Mouse (Mus musculus) hindbrain, embryonic 15.5 days (tissue): ENCODE data around the gene App. TPM values are rescaled to one million over a fixed set of nuclear protein-coding genes. Genes with fewer than 3 reads are reported as not detected.
A peak's percentile ranks its signal among the peaks of the same experiment; 100 is the strongest.

Experiments
- ATAC-seq: fragments of 200-750 bp; cut with Nextera tagmentation; 2 replicates; pipeline ENCODE4 v1.8.0; 2017; ENCODE audit warnings: low read depth, moderate number of reproducible peaks, moderate TSS enrichment; ENCODE audit not compliant: low FRiP score
- H3K27ac ChIP-seq: fragments of 300-500 bp; sonication (generic); replicated peaks from 2 replicates; pipeline ENCODE4 v1.5.1; 2015; ENCODE audit warnings: mild to moderate bottlenecking, inconsistent platforms
- H3K27me3 ChIP-seq: fragments of 300-500 bp; sonication (generic); 2 replicates; pipeline ENCODE4 v1.6.1; 2015; ENCODE audit warnings: control low read depth, inconsistent platforms
- H3K36me3 ChIP-seq: fragments of 300-500 bp; sonication (generic); 2 replicates; pipeline ENCODE4 v1.6.1; 2015; ENCODE audit warnings: control low read depth, inconsistent platforms
- H3K4me1 ChIP-seq: fragments of 300-500 bp; sonication (generic); replicated peaks from 2 replicates; pipeline ENCODE4 v1.6.1; 2015; ENCODE audit warnings: control low read depth, inconsistent platforms
- H3K4me2 ChIP-seq: fragments of 300-500 bp; sonication (generic); 2 replicates; pipeline ENCODE4 v1.6.1; 2015; ENCODE audit warnings: moderate library complexity, mild to moderate bottlenecking, inconsistent platforms
- H3K4me3 ChIP-seq: fragments of 300-500 bp; sonication (generic); 2 replicates; pipeline ENCODE4 v1.5.1; 2015; ENCODE audit warnings: mild to moderate bottlenecking, inconsistent platforms
- H3K9ac ChIP-seq: fragments of 300-500 bp; sonication (generic); 2 replicates; pipeline ENCODE4 v1.6.1; 2015; ENCODE audit warnings: inconsistent platforms
- H3K9me3 ChIP-seq: fragments of 300-500 bp; sonication (generic); 2 replicates; pipeline ENCODE4 v1.6.1; 2016; ENCODE audit warnings: control low read depth, inconsistent platforms
- WGBS: fragments of 180-500 bp; shearing (Covaris S2); methylation state at CpG from one replicate; pipeline ENCODE4 v1.1.7; 2015; 5-methylcytosine and 5-hydroxymethylcytosine counted together
- polyA plus RNA-seq: library from polyadenylated mRNA; unstranded; fragments of >200 nt; fragmentation: Nextera tagmentation; extraction: Ambion mirVana; gene quantifications from 2 replicates; pipeline ENCODE4 v1.2.1, GENCODE M21; 2015

App gene
- polyA plus RNA-seq, 1 experiment from 2014 or later: 455 TPM

- Histone ChIP-seq H3K9me3 (no peaks in the 10 kb centered on the region), H3K4me2 (no peak overlapping the region), H3K4me3 (no peak overlapping the region), H3K9ac (no peak overlapping the region), H3K27me3 (no peaks in the 10 kb centered on the region), H3K4me1 (no peaks in the 10 kb centered on the region), H3K27ac (no peak overlapping the region), H3K36me3 (peaks cover 53% of the 10 kb centered on the region)
- WGBS: 83% methylated on average over 2 of the region's 2 CpGs
- no peak for ATAC-seq
Measured at GRCm38 (mm10) chr16:85010651-85011050, 162.9 kb downstream of the App start.

- 74% methylated on average over 9 of the region's 9 CpGs for WGBS
- Histone ChIP-seq H3K27ac (no peak overlapping the region), H3K4me2 (no peak overlapping the region), H3K27me3 (no peaks in the 10 kb centered on the region), H3K9me3 (no peaks in the 10 kb centered on the region), H3K36me3 (peaks cover 44% of the 10 kb centered on the region), H3K4me1 (no peaks in the 10 kb centered on the region), H3K4me3 (no peak overlapping the region), H3K9ac (no peak overlapping the region)
- ATAC-seq: no peak; the same call in 1 of the 2 replicates
Measured at GRCm38 (mm10) chr16:85008866-85009645, 164.5 kb downstream of the App start.

GRCm38 (mm10) chr16:85001939-85002556 is 171.5 kb downstream of the App start:
- Histone ChIP-seq H3K27me3 (no peaks in the 10 kb centered on the region), H3K27ac (no peak overlapping the region), H3K4me2 (no peak overlapping the region), H3K36me3 (peaks cover 19% of the 10 kb centered on the region), H3K4me1 (no peaks in the 10 kb centered on the region), H3K4me3 (no peak overlapping the region), H3K9ac (no peak overlapping the region), H3K9me3 (no peaks in the 10 kb centered on the region)
- WGBS: 87% methylated on average over 5 of the region's 5 CpGs
- ATAC-seq: no peak

GRCm38 (mm10) chr16:85000304-85000703 is 173.3 kb downstream of the App start:
- H3K4me1 ChIP-seq: no peaks in the 10 kb centered on the region
- H3K4me3 ChIP-seq: no peak overlapping the region
- ATAC-seq: no peak
- H3K27me3 ChIP-seq: no peaks in the 10 kb centered on the region
- no peaks in the 10 kb centered on the region for H3K9me3 ChIP-seq
- no peak overlapping the region for H3K9ac ChIP-seq
- no peak overlapping the region for H3K4me2 ChIP-seq
- 91% methylated on average over 7 of the region's 7 CpGs for WGBS
- H3K27ac ChIP-seq: no peak overlapping the region
- peaks cover 19% of the 10 kb centered on the region for H3K36me3 ChIP-seq

GRCm38 (mm10) chr16:84997551-84997950 is 176.0 kb downstream of the App start:
- no peak overlapping the region for H3K4me2 ChIP-seq
- H3K27ac ChIP-seq: no peak overlapping the region
- H3K4me1 ChIP-seq: no peaks in the 10 kb centered on the region
- H3K27me3 ChIP-seq: no peaks in the 10 kb centered on the region
- no peak overlapping the region for H3K4me3 ChIP-seq
- no peak overlapping the region for H3K9ac ChIP-seq
- H3K36me3 ChIP-seq: peaks cover 23% of the 10 kb centered on the region
- ATAC-seq: no peak
- H3K9me3 ChIP-seq: no peaks in the 10 kb centered on the region
- 66% methylated on average over 3 of the region's 3 CpGs for WGBS

GRCm38 (mm10) chr16:84995441-84995867 is 178.1 kb downstream of the App start:
- Histone ChIP-seq H3K4me3 (no peak overlapping the region), H3K9ac (no peak overlapping the region), H3K4me1 (no peaks in the 10 kb centered on the region), H3K4me2 (no peak overlapping the region), H3K27me3 (no peaks in the 10 kb centered on the region), H3K9me3 (no peaks in the 10 kb centered on the region), H3K36me3 (peaks cover 24% of the 10 kb centered on the region), H3K27ac (no peak overlapping the region)
- 63% methylated on average over 6 of the region's 6 CpGs for WGBS
- no peak for ATAC-seq

- H3K4me1 ChIP-seq: peaks cover 8% of the 10 kb centered on the region; the same call in 1 of the 2 replicates
- H3K4me3 ChIP-seq: no peak overlapping the region
- no peak overlapping the region for H3K9ac ChIP-seq
- no peak overlapping the region for H3K4me2 ChIP-seq
- H3K27ac ChIP-seq: no peak overlapping the region
- H3K36me3 ChIP-seq: peaks cover 31% of the 10 kb centered on the region
- ATAC-seq: no peak
- 87% methylated on average over 7 of the region's 7 CpGs for WGBS
- no peaks in the 10 kb centered on the region for H3K27me3 ChIP-seq
- H3K9me3 ChIP-seq: no peaks in the 10 kb centered on the region
Measured at GRCm38 (mm10) chr16:84992888-84993287, 180.7 kb downstream of the App start.

- no peaks in the 10 kb centered on the region for H3K27me3 ChIP-seq
- no peak overlapping the region for H3K27ac ChIP-seq
- no peaks in the 10 kb centered on the region for H3K9me3 ChIP-seq
- H3K4me3 ChIP-seq: no peak overlapping the region
- peaks cover 39% of the 10 kb centered on the region for H3K36me3 ChIP-seq
- no peak overlapping the region for H3K9ac ChIP-seq
- H3K4me2 ChIP-seq: no peak overlapping the region
- WGBS: 80% methylated on average over 4 of the region's 4 CpGs
- ATAC-seq: no peak
- H3K4me1 ChIP-seq: peaks cover 8% of the 10 kb centered on the region; the same call in 1 of the 2 replicates
Measured at GRCm38 (mm10) chr16:84991011-84991410, 182.6 kb downstream of the App start.

GRCm38 (mm10) chr16:84989938-84990337 is 183.6 kb downstream of the App start:
- H3K36me3 ChIP-seq: peaks cover 39% of the 10 kb centered on the region
- no peak overlapping the region for H3K4me2 ChIP-seq
- peaks cover 8% of the 10 kb centered on the region; the same call in 1 of the 2 replicates for H3K4me1 ChIP-seq
- whole genome bisulfite sequencing: 69% methylated on average over 6 of the region's 6 CpGs
- no peaks in the 10 kb centered on the region for H3K9me3 ChIP-seq
- no peak overlapping the region for H3K4me3 ChIP-seq
- no peak overlapping the region for H3K9ac ChIP-seq
- no peak for ATAC-seq
- no peaks in the 10 kb centered on the region for H3K27me3 ChIP-seq
- H3K27ac ChIP-seq: peak overlapping the region; percentile 48; the same call in 1 of the 2 replicates

- ATAC-seq: no peak
- Histone ChIP-seq H3K27ac (peak overlapping the region; percentile 36), H3K4me1 (peaks cover 8% of the 10 kb centered on the region; the same call in 1 of the 2 replicates), H3K36me3 (peaks cover 39% of the 10 kb centered on the region), H3K4me2 (no peak overlapping the region), H3K27me3 (no peaks in the 10 kb centered on the region), H3K4me3 (no peak overlapping the region), H3K9ac (no peak overlapping the region), H3K9me3 (no peaks in the 10 kb centered on the region)
- 50% methylated on average over 10 of the region's 10 CpGs for WGBS
Measured at GRCm38 (mm10) chr16:84989476-84989875, 184.1 kb downstream of the App start.

- Histone ChIP-seq H3K9ac (no peak overlapping the region), H3K27me3 (no peaks in the 10 kb centered on the region), H3K4me3 (no peak overlapping the region), H3K27ac (no peak overlapping the region), H3K4me2 (no peak overlapping the region), H3K9me3 (no peaks in the 10 kb centered on the region), H3K36me3 (peaks cover 25% of the 10 kb centered on the region), H3K4me1 (peaks cover 8% of the 10 kb centered on the region; the same call in 1 of the 2 replicates)
- WGBS: 50% methylated on average over 8 of the region's 8 CpGs
- ATAC-seq: 0 out of 2 replicates have a peak, but pooled peaks have one; percentile 35
Measured at GRCm38 (mm10) chr16:84987724-84988287, 185.8 kb downstream of the App start.

GRCm38 (mm10) chr16:84986016-84986631 is 187.4 kb downstream of the App start:
- Histone ChIP-seq H3K27ac (no peak overlapping the region), H3K4me2 (no peak overlapping the region), H3K4me1 (peaks cover 8% of the 10 kb centered on the region; the same call in 1 of the 2 replicates), H3K36me3 (peaks cover 18% of the 10 kb centered on the region; the same call in 1 of the 2 replicates), H3K9ac (no peak overlapping the region), H3K9me3 (no peaks in the 10 kb centered on the region), H3K27me3 (no peaks in the 10 kb centered on the region), H3K4me3 (no peak overlapping the region)
- WGBS: 83% methylated on average over 11 of the region's 11 CpGs
- ATAC-seq: no peak
